Mouse (Mus musculus): ENCODE measurements around the gene Klf11.

DNA sequence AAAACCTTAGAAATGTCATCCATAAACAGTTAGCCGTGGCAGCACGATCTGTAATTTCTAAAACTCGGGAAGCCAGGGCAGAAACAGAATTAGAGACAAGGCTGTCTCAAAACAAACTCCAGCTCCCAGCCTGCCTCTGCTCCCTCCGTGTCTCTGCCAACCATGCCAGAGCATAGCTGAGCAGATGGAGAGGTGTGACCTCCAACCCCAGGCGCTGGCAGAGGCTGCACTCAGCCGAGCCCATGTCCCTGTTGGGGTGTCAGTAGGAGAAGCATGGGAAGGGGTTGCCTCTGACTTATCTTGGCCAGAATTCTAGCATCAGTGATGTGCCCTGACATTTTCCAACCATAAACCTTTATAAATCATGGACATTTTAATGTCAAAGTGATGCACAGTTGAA lies 38.5 kb upstream of the Klf11 start:
- no peak for TF ChIP-seq POLR2A (IDR thresholded peaks at IDR 0.05; ENCODE audit: borderline replicate concordance, control insufficient read depth, low read depth, low read length)
- TF ChIP-seq CTCF (IDR thresholded peaks at IDR 0.05; ENCODE audit: control insufficient read depth, insufficient read depth, low read length) = no peak
